ENCODE assay signal across 8 mouse cellular contexts in the genomic region with DNA sequence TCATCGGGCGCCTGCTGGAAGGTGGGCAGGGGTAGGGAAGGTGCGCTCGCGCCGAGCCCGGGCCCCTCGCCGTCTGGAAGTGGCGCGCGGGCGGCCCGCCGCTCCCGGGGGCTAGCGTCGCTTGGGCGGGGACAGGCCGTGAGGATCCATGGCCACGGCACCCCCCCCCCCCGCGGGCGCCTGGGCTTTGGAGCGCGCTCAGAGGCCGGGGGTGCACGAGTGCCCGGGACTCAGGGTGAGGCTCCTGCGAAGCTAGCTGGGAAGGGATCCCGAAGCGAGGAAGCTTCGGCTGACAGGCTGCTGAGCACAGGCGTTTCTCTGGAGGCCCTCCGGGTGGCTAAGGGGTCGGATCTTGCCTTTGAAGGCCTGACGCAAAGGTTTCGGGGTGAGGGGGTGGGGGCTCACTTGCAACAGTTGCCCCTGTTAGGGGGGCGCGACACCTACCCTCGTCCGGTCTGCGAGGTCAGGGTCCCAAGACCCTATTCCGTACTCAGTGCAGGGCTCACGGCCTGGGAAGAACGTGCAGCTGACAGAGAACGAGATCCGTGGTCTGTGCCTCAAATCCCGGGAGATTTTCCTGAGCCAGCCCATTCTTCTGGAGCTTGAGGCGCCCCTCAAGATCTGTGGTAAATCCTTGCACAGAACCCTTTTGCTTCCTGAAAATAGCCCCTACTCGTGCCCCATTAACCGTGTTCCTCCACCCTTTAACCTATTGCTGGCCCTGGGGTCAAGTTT. TPM values are rescaled to one million over a fixed set of nuclear protein-coding genes. Genes with fewer than 3 reads are reported as not detected.
DNase-seq lines count a peak whose midpoint lies in the region; ATAC-seq and TF ChIP-seq lines count a peak whose summit lies in the region.

No protein-coding gene starts in this region.

- H3K9ac ChIP-seq in intestine, embryonic 15.5 days = peak overlapping the region; percentile 98
- H3K9ac ChIP-seq in neural tube, embryonic 14.5 days (replicated peaks; ENCODE audit: low read depth, low read length) = peak overlapping the region; percentile 98

- no peak for DNase-seq in cerebellum, adult 2 months
- DNase-seq in cerebellum, adult 11-12 months = no peak
- no peak for DNase-seq in testis, postnatal 10 days (ENCODE audit: low spot score)
- no peak for DNase-seq in adrenal gland, adult 8-10 months

- no peaks in the 10 kb centered on the region for H3K36me3 ChIP-seq in testis, adult 2 months (ENCODE audit: control insufficient read depth, insufficient read depth, low read length)
- peaks cover 23% of the 10 kb centered on the region for H3K36me3 ChIP-seq in intestine, embryonic 15.5 days
- peaks cover 26% of the 10 kb centered on the region for H3K36me3 ChIP-seq in neural tube, embryonic 14.5 days (ENCODE audit: control insufficient read depth, insufficient read depth, low read length)

- no peaks in the 10 kb centered on the region for H3K9me3 ChIP-seq in intestine, embryonic 15.5 days
- no peaks in the 10 kb centered on the region for H3K9me3 ChIP-seq in neural tube, embryonic 14.5 days (ENCODE audit: control insufficient read depth, low read length)

- peak overlapping the region; percentile 49 for H3K27ac ChIP-seq in cerebellum, adult 2 months (ENCODE audit: insufficient read depth, low read length)
- H3K27ac ChIP-seq in testis, adult 2 months (ENCODE audit: control insufficient read depth, insufficient read depth, low read depth, low read length) = peak overlapping the region; percentile 75
- peak overlapping the region; percentile 96 for H3K27ac ChIP-seq in intestine, embryonic 15.5 days
- peak overlapping the region; percentile 91 for H3K27ac ChIP-seq in neural tube, embryonic 14.5 days (ENCODE audit: low read depth, low read length)

- peak overlapping the region; percentile 95 for H3K4me3 ChIP-seq in cerebellum, adult 2 months (replicated peaks; ENCODE audit: insufficient read depth, low read depth, low read length)
- peak overlapping the region; percentile 91 for H3K4me3 ChIP-seq in testis, adult 2 months (ENCODE audit: control insufficient read depth, low read depth, low read length)
- H3K4me3 ChIP-seq in intestine, embryonic 15.5 days (replicated peaks) = peak overlapping the region; percentile 87
- peak overlapping the region; percentile 80 for H3K4me3 ChIP-seq in neural tube, embryonic 14.5 days (ENCODE audit: low read depth, low read length)

- ATAC-seq in intestine, embryonic 15.5 days = peak; percentile 68
- ATAC-seq in neural tube, embryonic 14.5 days (ENCODE audit: low read depth) = peak; percentile 52
- no peak for ATAC-seq in cerebellum, adult (ENCODE audit: insufficient number of reproducible peaks, low FRiP score, low TSS enrichment)

- H3K4me2 ChIP-seq in intestine, embryonic 15.5 days (replicated peaks) = peak overlapping the region; percentile 74
- H3K4me2 ChIP-seq in neural tube, embryonic 14.5 days (ENCODE audit: low read depth, low read length) = peak overlapping the region; percentile 97

- peaks cover 38% of the 10 kb centered on the region for H3K4me1 ChIP-seq in cerebellum, adult 2 months (ENCODE audit: control insufficient read depth, insufficient read depth, low read length)
- peaks cover 11% of the 10 kb centered on the region for H3K4me1 ChIP-seq in testis, adult 2 months (ENCODE audit: control insufficient read depth, insufficient read depth, low read length)
- peaks cover 43% of the 10 kb centered on the region for H3K4me1 ChIP-seq in intestine, embryonic 15.5 days (replicated peaks)
- H3K4me1 ChIP-seq in neural tube, embryonic 14.5 days (ENCODE audit: control insufficient read depth, insufficient read depth, low read length) = peaks cover 10% of the 10 kb centered on the region

- TF ChIP-seq POLR2A in cerebellum, adult 2 months (IDR thresholded peaks at IDR 0.05; ENCODE audit: borderline replicate concordance, insufficient read depth, low read length) = no peak
- TF ChIP-seq POLR2A in testis, adult 2 months (IDR thresholded peaks at IDR 0.05; ENCODE audit: control insufficient read depth, low read depth, low read length) = no peak

- no peaks in the 10 kb centered on the region for H3K27me3 ChIP-seq in cerebellum, adult 2 months (ENCODE audit: control insufficient read depth, insufficient read depth, low read length)
- no peaks in the 10 kb centered on the region for H3K27me3 ChIP-seq in testis, adult 2 months (ENCODE audit: control insufficient read depth, insufficient read depth, low read length)
- H3K27me3 ChIP-seq in intestine, embryonic 15.5 days (replicated peaks) = no peaks in the 10 kb centered on the region
- H3K27me3 ChIP-seq in neural tube, embryonic 14.5 days (ENCODE audit: control insufficient read depth, insufficient read depth, low read length) = no peaks in the 10 kb centered on the region

- WGBS in cerebellum, adult 2 months = under 1% methylated on average over 52 of the region's 52 CpGs
- under 1% methylated on average over 51 of the region's 52 CpGs for WGBS in intestine, embryonic 15.5 days
- WGBS in neural tube, embryonic 14.5 days = under 1% methylated on average over 51 of the region's 52 CpGs

- no peak for TF ChIP-seq CTCF in cerebellum, adult 2 months (IDR thresholded peaks at IDR 0.05; ENCODE audit: borderline replicate concordance, insufficient read depth, low read depth, low read length)
- TF ChIP-seq CTCF in testis, adult 2 months (IDR thresholded peaks at IDR 0.05; ENCODE audit: control insufficient read depth, insufficient read depth, insufficient replicate concordance, low read depth, low read length) = no peak

RNA-seq across cellular contexts. Expression of a gene that starts 0.6 kb away (rescaled TPM):
- 316 and 348 TPM in 2 replicates for polyA plus RNA-seq in cerebellum, adult 2 months (2012; rRNA removed)
- polyA plus RNA-seq in testis, adult 2 months (2012; rRNA removed) = 48.8 and 49.8 TPM in 2 replicates
- polyA plus RNA-seq in intestine, embryonic 15.5 days (2015; fragmentation: Nextera tagmentation; extraction: Ambion mirVana) = 757 and 779 TPM in 2 replicates
- polyA plus RNA-seq in neural tube, embryonic 14.5 days (2014; fragmentation: Nextera tagmentation; extraction: Ambion mirVana) = 574 and 606 TPM in 2 replicates
- total RNA-seq in adrenal gland, adult 8-10 months (2022) = 100 to 1,000 TPM; 371 to 396 (median 387) TPM

RNA-seq across cellular contexts. Expression of a gene that starts 1.3 kb away (rescaled TPM):
- polyA plus RNA-seq in cerebellum, adult 2 months (2012; rRNA removed) = 1.1 and 1.4 TPM in 2 replicates
- polyA plus RNA-seq in testis, adult 2 months (2012; rRNA removed) = 0.98 and 1.3 TPM in 2 replicates
- 3.5 TPM in 2 replicates for polyA plus RNA-seq in intestine, embryonic 15.5 days (2015; fragmentation: Nextera tagmentation; extraction: Ambion mirVana)
- polyA plus RNA-seq in neural tube, embryonic 14.5 days (2014; fragmentation: Nextera tagmentation; extraction: Ambion mirVana) = 0.79 and 1.1 TPM in 2 replicates
- total RNA-seq in adrenal gland, adult 8-10 months (2022) = 1 to 10 TPM; 1.6 to 2.8 (median 1.9) TPM

RNA-seq across cellular contexts. Expression of a gene that starts 9.0 kb away (rescaled TPM):
- 31.9 and 37.6 TPM in 2 replicates for polyA plus RNA-seq in cerebellum, adult 2 months (2012; rRNA removed)
- polyA plus RNA-seq in testis, adult 2 months (2012; rRNA removed) = 9.0 and 9.2 TPM in 2 replicates
- 29.3 and 30.5 TPM in 2 replicates for polyA plus RNA-seq in intestine, embryonic 15.5 days (2015; fragmentation: Nextera tagmentation; extraction: Ambion mirVana)
- polyA plus RNA-seq in neural tube, embryonic 14.5 days (2014; fragmentation: Nextera tagmentation; extraction: Ambion mirVana) = 23.0 and 23.7 TPM in 2 replicates
- 10 to 100 TPM in 3 of 4 experiments, 1 to 10 TPM in 1; 8.7 to 14.3 (median 11.9) TPM for total RNA-seq in adrenal gland, adult 8-10 months (2022)

RNA-seq across cellular contexts. Expression of a gene that starts 17.1 kb away (rescaled TPM):
- 25.8 and 31.2 TPM in 2 replicates for polyA plus RNA-seq in cerebellum, adult 2 months (2012; rRNA removed)
- polyA plus RNA-seq in testis, adult 2 months (2012; rRNA removed) = 2.5 and 2.7 TPM in 2 replicates
- 1.7 and 2.0 TPM in 2 replicates for polyA plus RNA-seq in intestine, embryonic 15.5 days (2015; fragmentation: Nextera tagmentation; extraction: Ambion mirVana)
- polyA plus RNA-seq in neural tube, embryonic 14.5 days (2014; fragmentation: Nextera tagmentation; extraction: Ambion mirVana) = 3.0 and 6.1 TPM in 2 replicates
- 1 to 10 TPM; 3.6 to 6.8 (median 5.2) TPM for total RNA-seq in adrenal gland, adult 8-10 months (2022)

RNA-seq across cellular contexts. Expression of a gene that starts 21.6 kb away (rescaled TPM):
- 4.3 and 5.0 TPM in 2 replicates for polyA plus RNA-seq in cerebellum, adult 2 months (2012; rRNA removed)
- polyA plus RNA-seq in testis, adult 2 months (2012; rRNA removed) = 2.0 and 3.1 TPM in 2 replicates
- polyA plus RNA-seq in intestine, embryonic 15.5 days (2015; fragmentation: Nextera tagmentation; extraction: Ambion mirVana) = 5.7 and 5.9 TPM in 2 replicates
- 0.78 and 1.5 TPM in 2 replicates for polyA plus RNA-seq in neural tube, embryonic 14.5 days (2014; fragmentation: Nextera tagmentation; extraction: Ambion mirVana)
- total RNA-seq in adrenal gland, adult 8-10 months (2022) = 10 to 100 TPM in 1 of 4 experiments, 1 to 10 TPM in 3; 4.5 to 14.4 (median 7.6) TPM
